Mouse (Mus musculus) brain, adult 10 weeks (tissue): ENCODE measurements around the gene Lancl1. TPM values are rescaled to one million over a fixed set of nuclear protein-coding genes. Genes with fewer than 3 reads are reported as not detected.

Source experiments
- polyA plus RNA-seq: library from polyadenylated mRNA; stranded (reverse); fragments of 350-450 nt; fragmentation: Illumina TruSeq; extraction: RNeasy Lipid Tissue Mini Kit (QIAGEN cat#74804); gene quantifications from one replicate; pipeline ENCODE4 v1.2.3, GENCODE M21; 2015; ENCODE audit warnings: low read depth, low replicate concordance

Lancl1 gene
- 216 TPM for polyA plus RNA-seq

DNA sequence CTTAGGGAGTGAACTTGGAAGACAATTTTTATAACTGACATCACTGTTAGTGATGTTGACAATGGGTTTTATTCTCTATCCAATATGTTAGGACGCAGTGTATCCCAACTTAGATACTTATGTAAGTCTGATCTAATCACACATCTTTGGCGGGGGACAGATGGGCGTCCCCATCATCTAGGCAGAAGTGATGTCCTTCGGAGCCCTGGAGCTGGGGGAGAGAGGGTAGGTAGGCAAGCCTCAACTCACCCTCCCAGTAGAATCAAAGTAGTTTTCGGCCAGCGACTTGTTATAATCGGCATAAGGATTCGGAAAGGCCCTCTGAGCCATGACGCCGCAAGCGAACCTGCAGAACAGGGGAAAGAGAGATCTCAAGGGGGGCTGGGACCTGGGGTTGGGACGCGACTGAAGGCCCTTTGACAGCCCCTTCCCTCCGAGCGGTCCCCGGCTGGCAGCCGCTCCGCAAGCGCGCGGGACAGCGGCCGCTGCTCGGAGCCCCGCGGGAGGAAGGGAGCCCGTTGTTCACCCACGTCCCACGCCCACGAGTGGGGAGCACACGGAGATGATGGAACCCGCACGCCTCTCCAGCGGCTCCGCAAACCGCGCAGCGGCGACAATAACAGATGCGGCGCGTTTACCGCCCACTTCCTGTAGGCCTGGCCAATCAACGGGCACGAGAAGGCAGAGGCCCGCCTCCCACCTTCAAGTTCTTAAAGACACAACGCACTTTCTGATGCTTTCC lies at the start of gene Lancl1:
Lancl1 (minus strand) TSS at position 627 of the 742 bp plus-strand sequence.

Other genes starting within 250 kb of the Lancl1 start
- 9.0 TPM for gene Kansl1l, start 221.3 kb downstream of the Lancl1 start, polyA plus RNA-seq
- 51.9 TPM for gene Acadl, start 175.6 kb downstream of the Lancl1 start, polyA plus RNA-seq
- 2.1 TPM for gene Myl1, start 93.5 kb downstream of the Lancl1 start, polyA plus RNA-seq
- gene Cps1, start 84.2 kb upstream of the Lancl1 start, polyA plus RNA-seq = 0.34 TPM